Mouse (Mus musculus) urinary bladder, adult 18-20 months (tissue): Measurements from ENCODE around the gene Eif4a2.

ENCODE experiments used
- DNase-seq, 2 experiments: peaks; one replicate each; pipeline ENCODE4 v3.0.0; 2022; ENCODE audit warnings: low spot score in 2 of 2, mixed read lengths in 2 of 2

Eif4a2 gene

GRCm38 (mm10) chr16:23140911-23141310 lies 33.7 kb downstream of the Eif4a2 start:
- DNase-seq: no peak

- no peak for DNase-seq
These were observed 37.1 kb downstream of the Eif4a2 start for GRCm38 (mm10) chr16:23144326-23144725.

GRCm38 (mm10) chr16:23145211-23145610 lies 38.0 kb downstream of the Eif4a2 start:
- no peak for DNase-seq

DNA sequence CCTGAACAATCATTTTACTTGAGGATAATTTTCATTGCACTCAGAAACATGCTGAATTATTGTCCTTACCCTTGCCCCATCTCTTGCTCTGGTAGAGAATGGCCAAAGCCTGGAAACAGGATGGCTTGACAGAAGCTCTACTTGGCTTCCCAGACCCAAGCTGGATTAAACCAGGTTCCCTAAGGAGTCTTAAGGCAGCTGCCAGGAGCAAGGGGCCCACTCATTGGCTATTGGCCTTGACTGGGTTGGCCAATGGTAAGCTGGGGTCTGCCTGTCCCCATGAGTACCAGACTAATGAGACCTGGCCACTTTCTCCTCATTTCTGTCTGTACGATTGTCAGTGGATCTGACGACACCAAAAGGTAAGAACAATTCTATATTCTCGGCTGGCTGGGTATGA lies 39.0 kb downstream of the Eif4a2 start, which contains the start of gene Adipoq:
Gene Adipoq (plus strand): TSS at position 257 of the 400 bp plus-strand sequence.
- DNase-seq: no peak

GRCm38 (mm10) chr16:23148936-23149335 lies 41.7 kb downstream of the Eif4a2 start:
- DNase-seq: no peak

DNA sequence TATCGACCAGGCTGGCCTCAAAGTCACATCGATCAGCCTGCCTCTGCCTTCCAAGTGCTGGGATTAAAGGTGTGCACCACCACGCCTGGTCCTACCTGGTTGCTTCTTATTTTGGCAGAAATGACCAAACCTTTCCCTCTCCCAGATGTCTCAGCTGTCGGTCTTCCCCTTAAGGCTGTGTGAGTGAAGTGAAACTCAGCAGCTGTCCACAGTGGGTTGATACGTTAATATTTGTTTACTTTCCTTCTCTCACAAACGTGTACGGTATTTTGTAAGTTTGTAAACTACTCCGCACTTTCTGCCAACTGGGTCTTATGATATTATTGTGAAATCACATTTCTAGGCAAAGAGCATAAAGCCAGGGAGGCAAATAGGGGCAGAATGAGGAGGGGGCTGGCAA lies 42.2 kb downstream of the Eif4a2 start:
- DNase-seq: no peak

GRCm38 (mm10) chr16:23151423-23151822 lies 44.2 kb downstream of the Eif4a2 start:
- DNase-seq: no peak

DNA sequence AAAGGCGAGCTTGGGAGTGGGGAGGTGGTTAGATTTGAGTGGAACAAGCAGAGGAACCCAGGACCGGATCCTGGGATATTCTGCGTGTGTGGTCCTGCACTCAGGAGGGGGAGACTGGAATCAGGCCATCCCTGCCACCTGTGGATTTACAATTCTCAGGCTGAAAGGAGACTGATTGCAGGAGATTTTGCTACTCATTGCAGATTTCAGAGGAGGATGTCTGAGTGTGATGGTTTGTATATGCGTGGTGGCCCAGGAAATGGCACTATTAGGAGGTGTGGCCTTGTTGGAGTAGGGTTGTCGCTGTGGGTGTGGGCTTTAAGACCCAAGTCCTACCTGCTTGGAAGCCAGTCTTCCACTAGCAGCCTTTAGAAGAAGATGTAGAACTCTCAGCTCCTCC lies 47.0 kb downstream of the Eif4a2 start:
- no peak for DNase-seq

DNA sequence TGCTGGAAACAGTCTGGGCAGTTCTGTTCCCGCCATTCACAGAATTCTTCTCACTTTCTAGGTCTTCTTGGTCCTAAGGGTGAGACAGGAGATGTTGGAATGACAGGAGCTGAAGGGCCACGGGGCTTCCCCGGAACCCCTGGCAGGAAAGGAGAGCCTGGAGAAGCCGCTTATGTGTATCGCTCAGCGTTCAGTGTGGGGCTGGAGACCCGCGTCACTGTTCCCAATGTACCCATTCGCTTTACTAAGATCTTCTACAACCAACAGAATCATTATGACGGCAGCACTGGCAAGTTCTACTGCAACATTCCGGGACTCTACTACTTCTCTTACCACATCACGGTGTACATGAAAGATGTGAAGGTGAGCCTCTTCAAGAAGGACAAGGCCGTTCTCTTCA lies 49.8 kb downstream of the Eif4a2 start:
- no peak for DNase-seq

DNA sequence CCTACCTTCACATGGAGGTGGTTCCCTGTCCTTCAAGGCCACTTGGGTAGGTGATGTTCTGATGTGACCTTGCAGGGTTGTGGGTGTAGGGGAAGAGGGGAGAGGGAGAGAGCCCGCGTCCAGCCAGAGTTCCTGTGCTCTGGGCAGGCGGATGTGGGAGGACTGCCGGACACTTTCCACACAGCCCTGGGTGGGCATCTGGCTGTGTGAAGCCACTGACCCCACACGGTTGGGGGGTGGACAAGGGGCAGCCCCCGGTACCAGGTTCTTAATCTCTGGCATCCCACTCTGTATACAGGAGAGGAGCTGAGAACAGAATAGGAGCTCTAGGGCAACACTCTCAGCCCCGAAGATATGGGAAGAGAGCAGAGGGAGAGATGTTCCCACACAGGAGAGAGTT lies 51.0 kb downstream of the Eif4a2 start:
- no peak for DNase-seq

GRCm38 (mm10) chr16:23158957-23159356 lies 51.7 kb downstream of the Eif4a2 start:
- no peak for DNase-seq

DNA sequence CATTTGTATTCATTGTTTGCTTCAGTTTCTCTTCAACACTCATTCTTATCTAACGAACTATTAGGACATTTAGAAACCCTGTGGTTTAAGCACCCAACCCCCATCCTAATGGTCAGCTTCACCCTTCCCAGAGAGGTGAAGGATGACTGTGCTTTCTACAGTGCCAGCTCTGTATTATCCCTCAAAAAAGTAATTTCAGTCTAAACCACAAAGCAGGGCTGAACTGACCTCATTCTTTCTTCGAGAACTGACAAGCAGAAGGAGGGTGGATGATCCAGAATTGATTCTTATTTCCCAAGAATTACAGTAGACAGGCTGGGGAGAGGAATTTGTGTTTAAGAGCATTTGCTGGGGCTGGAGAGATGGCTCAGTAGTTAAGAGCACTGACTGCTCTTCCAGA lies 52.5 kb downstream of the Eif4a2 start:
- no peak for DNase-seq

GRCm38 (mm10) chr16:23162116-23162515 lies 54.9 kb downstream of the Eif4a2 start:
- no peak for DNase-seq
